Mouse (Mus musculus) stomach, embryonic 16.5 days (tissue): ENCODE measurements at regions not wholly inside any gene's neighbourhood (a gene's known extent, or its start where the extent isn't known, plus 50 kb on each side); places are given as distances from the start of the nearest gene placed in this dataset.

Source experiments
- ATAC-seq: fragments of 200-750 bp; cut with Nextera tagmentation; 2 replicates; pipeline ENCODE4 v1.8.0; 2017; ENCODE audit warnings: moderate number of reproducible peaks, moderate TSS enrichment; ENCODE audit not compliant: insufficient read depth, low FRiP score
- H3K27ac ChIP-seq: fragments of 300-500 bp; sonication (generic); 2 replicates; pipeline ENCODE4 v1.5.1; 2014; ENCODE audit warnings: low read length
- H3K27me3 ChIP-seq: fragments of 300-500 bp; sonication (generic); 2 replicates; pipeline ENCODE4 v1.6.1; 2014; ENCODE audit warnings: low read length, control low read depth, mixed read lengths; ENCODE audit not compliant: control insufficient read depth, insufficient read depth
- H3K36me3 ChIP-seq: fragments of 300-500 bp; sonication (generic); 2 replicates; pipeline ENCODE4 v1.6.1; 2014; ENCODE audit warnings: low read length; ENCODE audit not compliant: control insufficient read depth, insufficient read depth
- H3K4me1 ChIP-seq: fragments of 300-500 bp; sonication (generic); 2 replicates; pipeline ENCODE4 v1.6.1; 2014; ENCODE audit warnings: low read length, control low read depth, mixed read lengths; ENCODE audit not compliant: control insufficient read depth, insufficient read depth
- H3K4me2 ChIP-seq: fragments of 300-500 bp; sonication (generic); 2 replicates; pipeline ENCODE4 v1.6.1; 2014; ENCODE audit warnings: low read depth, low read length, mixed read lengths
- H3K4me3 ChIP-seq: fragments of 300-500 bp; sonication (generic); replicated peaks from 2 replicates; pipeline ENCODE4 v1.5.1; 2014; ENCODE audit warnings: mild to moderate bottlenecking, low read length
- H3K9ac ChIP-seq: fragments of 300-500 bp; sonication (generic); 2 replicates; pipeline ENCODE4 v1.6.1; 2014; ENCODE audit warnings: low read length
- H3K9me3 ChIP-seq: fragments of 300-500 bp; sonication (generic); replicated peaks from 2 replicates; pipeline ENCODE4 v1.6.1; 2016; ENCODE audit warnings: low read length, control low read depth; ENCODE audit not compliant: control insufficient read depth
- WGBS: fragments of 180-500 bp; shearing (Covaris S2); extraction: QIAGEN DNeasy Blood & Tissue Kit; methylation state at CpG from one replicate; pipeline ENCODE4 v1.1.7; 2014; 5-methylcytosine and 5-hydroxymethylcytosine counted together

DNA sequence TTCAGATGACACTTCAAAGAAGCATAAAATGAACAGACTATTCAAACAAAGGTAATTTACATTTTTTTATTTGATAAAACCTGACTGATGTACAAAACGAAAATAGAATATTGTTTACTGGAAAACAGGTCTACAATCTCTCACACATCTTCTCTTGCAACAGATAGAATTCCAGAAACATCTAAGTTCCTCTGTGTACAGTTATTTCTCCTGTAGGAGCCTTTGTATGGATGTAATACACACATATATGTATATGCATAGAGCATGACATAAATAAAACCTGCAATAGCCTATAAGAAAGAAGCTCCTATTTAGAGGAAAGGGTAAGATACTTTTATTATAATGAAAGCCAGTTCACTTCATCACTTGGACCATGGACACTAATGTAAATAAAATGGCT, 230.8 kb downstream of the Mef2c start:
- WGBS, result 15% methylated on average over 1 of the region's 1 CpGs
- Histone ChIP-seq H3K4me1 (0 out of 2 replicates have a peak, but pooled peaks cover 8% of the 10 kb centered on the region), H3K4me3 (no peak overlapping the region), H3K9me3 (no peaks in the 10 kb centered on the region), H3K9ac (no peak overlapping the region), H3K27ac (no peak overlapping the region), H3K27me3 (peaks cover 65% of the 10 kb centered on the region), H3K36me3 (no peaks in the 10 kb centered on the region), H3K4me2 (no peak overlapping the region)
- no peak for ATAC-seq

DNA sequence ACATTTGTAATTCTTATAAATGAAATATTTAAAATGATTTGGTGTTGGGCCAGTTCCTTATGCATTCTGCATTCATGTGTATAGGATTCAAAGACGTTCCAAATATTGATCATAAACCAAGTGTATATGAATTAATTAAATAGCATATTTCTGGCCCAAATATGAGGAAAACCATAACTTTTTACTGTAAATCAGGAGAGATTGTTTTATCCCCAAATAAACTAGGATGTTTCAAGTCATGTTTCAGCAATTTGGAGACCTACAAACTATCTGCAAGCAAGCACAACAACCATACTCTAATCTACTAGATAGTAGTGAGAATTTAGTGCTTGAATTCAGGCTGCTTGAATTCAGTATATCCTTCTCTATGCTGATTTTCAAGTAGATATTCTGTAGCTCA, 231.3 kb downstream of the Mef2c start:
- peaks cover 66% of the 10 kb centered on the region for H3K27me3 ChIP-seq

DNA sequence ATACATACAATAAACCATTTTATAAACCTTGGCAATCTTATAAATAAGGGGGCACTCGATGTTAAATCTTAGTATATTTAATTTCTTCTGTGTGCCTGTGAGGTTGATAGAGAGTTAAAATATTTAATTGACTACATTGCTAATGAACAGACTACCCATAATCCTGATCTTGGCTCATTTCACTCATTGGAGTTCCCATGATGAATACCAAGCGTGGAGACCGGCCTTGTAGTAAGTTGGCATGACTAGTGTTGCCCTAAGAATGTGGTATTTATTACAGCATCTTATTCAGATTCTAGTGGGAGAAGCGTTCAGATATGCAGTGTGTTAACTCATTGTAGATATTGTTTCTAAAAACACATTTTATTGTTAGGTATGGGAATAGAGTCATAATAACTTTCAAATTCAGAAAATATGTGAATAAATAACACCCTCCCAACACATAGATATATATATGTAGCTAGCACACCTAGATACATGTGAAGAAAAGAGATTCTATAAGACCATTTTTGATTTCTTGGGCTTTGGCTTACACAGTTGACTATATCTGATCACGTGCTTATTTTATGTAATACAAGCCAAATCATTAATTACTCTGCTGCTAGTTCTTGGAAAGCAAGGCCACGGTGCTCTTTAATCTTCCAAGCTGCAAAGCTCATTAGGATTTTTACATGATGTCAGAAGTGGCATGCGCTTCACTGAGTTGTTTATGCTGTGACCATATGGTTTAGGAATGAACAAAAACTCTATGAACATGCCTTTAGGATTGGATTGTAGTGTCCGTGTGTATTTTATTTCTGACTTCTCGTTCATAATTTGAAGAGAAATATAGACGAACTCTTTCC, 232.0 kb downstream of the Mef2c start:
- Histone ChIP-seq H3K4me1 (0 out of 2 replicates have a peak, but pooled peaks cover 5% of the 10 kb centered on the region), H3K27me3 (peaks cover 61% of the 10 kb centered on the region), H3K4me3 (no peak overlapping the region), H3K9ac (no peak overlapping the region), H3K36me3 (no peaks in the 10 kb centered on the region), H3K4me2 (no peak overlapping the region), H3K27ac (no peak overlapping the region), H3K9me3 (no peaks in the 10 kb centered on the region)
- ATAC-seq, result no peak
- WGBS, result 50% methylated on average over 10 of the region's 10 CpGs

More for the DNA sequence above, 231.3 kb downstream of the Mef2c start:
- Histone ChIP-seq H3K27ac (no peak overlapping the region), H3K9me3 (no peaks in the 10 kb centered on the region), H3K9ac (no peak overlapping the region), H3K4me3 (no peak overlapping the region), H3K4me1 (0 out of 2 replicates have a peak, but pooled peaks cover 8% of the 10 kb centered on the region), H3K36me3 (no peaks in the 10 kb centered on the region), H3K4me2 (no peak overlapping the region)
- WGBS, result 39% methylated on average over 1 of the region's 1 CpGs
- ATAC-seq, result no peak

DNA sequence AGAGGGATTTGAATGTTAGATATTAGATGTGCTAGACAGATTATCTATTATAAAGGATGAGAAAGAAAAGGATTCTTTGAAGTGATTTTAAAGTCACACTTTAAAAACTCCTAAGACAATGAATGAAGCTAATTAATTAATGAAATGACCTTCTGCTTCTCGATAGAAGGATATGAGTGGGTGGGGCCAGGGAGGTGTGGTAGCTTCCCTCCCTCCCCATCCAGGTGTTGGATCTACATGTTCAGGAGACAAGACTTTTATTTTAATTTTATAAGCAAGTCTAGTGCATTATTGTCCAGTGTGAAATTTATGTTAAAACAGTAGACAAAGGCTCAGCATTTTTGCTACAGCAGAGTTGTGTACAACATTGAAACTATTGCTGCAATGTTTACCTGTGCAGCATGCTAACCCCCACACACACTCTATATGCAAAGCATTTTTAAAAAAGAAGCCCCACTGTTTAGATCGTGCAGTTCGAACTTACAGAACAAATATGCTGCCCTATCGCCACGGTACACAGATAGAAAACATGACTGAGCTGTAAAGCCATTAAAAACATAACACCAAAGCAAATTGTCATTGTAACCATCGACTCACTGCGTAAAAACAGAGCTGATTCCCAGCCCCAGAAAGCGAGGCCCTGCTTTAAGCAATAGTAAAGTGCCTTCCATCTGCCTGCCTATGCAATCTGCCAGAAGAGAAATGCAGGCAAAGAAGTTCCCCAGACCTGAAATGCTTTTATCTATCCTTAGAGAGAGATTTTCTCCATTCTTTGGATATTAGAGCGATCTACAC, 233.4 kb downstream of the Mef2c start:
- Histone ChIP-seq H3K4me2 (no peak overlapping the region), H3K27me3 (peaks cover 56% of the 10 kb centered on the region), H3K9me3 (no peaks in the 10 kb centered on the region), H3K4me3 (no peak overlapping the region), H3K4me1 (no peaks in the 10 kb centered on the region), H3K27ac (no peak overlapping the region), H3K36me3 (no peaks in the 10 kb centered on the region), H3K9ac (no peak overlapping the region)
- 7% methylated on average over 9 of the region's 9 CpGs for WGBS
- no peak for ATAC-seq

GRCm38 (mm10) chr13:83737826-83738527, 234.1 kb downstream of the Mef2c start:
- H3K4me2 ChIP-seq, result 0 out of 2 replicates have a peak overlapping the region, but pooled peaks have one; percentile 30
- no peaks in the 10 kb centered on the region for H3K36me3 ChIP-seq
- no peak overlapping the region for H3K27ac ChIP-seq
- no peak overlapping the region for H3K9ac ChIP-seq
- WGBS, result 2% methylated on average over 27 of the region's 27 CpGs
- H3K4me3 ChIP-seq, result no peak overlapping the region; the same call in 1 of the 2 replicates
- no peaks in the 10 kb centered on the region for H3K9me3 ChIP-seq
- H3K27me3 ChIP-seq, result peaks cover 49% of the 10 kb centered on the region
- ATAC-seq, result no peak
- H3K4me1 ChIP-seq, result no peaks in the 10 kb centered on the region

- WGBS, result 5% methylated on average over 12 of the region's 12 CpGs
- Histone ChIP-seq H3K9ac (no peak overlapping the region), H3K4me2 (peak overlapping the region; percentile 30), H3K27ac (no peak overlapping the region), H3K4me1 (no peaks in the 10 kb centered on the region), H3K4me3 (peak overlapping the region; percentile 27), H3K27me3 (peaks cover 45% of the 10 kb centered on the region), H3K36me3 (no peaks in the 10 kb centered on the region), H3K9me3 (no peaks in the 10 kb centered on the region)
- ATAC-seq, result no peak
Measured at GRCm38 (mm10) chr13:83738528-83738981, 234.7 kb downstream of the Mef2c start.

DNA sequence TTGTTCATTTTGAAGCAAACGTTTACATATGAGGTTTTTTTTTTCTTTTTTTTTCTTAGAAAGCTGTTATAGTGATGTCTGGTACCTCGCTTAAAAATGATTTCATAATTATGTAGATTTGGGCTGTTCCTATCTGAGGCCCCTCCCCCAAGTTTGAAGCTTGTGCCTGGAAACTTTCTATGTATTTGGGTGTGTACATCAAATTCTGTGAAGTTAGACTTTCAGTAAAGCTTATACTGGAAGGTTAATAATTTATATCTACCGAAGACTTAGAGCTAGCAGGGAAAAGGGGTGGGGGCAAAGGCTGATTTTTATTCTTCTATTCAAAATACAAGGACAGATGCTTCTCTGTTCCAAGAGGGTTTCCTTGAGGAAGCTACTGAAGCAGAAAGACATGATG, 235.3 kb downstream of the Mef2c start:
- no peak for ATAC-seq
- H3K4me1 ChIP-seq, result no peaks in the 10 kb centered on the region
- peak overlapping the region; percentile 27 for H3K4me3 ChIP-seq
- H3K27ac ChIP-seq, result no peak overlapping the region
- H3K27me3 ChIP-seq, result peaks cover 40% of the 10 kb centered on the region
- H3K36me3 ChIP-seq, result no peaks in the 10 kb centered on the region
- 0 out of 2 replicates have a peak overlapping the region, but pooled peaks have one; percentile 2 for H3K4me2 ChIP-seq
- WGBS, result 8% methylated on average over 3 of the region's 3 CpGs
- no peaks in the 10 kb centered on the region for H3K9me3 ChIP-seq
- no peak overlapping the region for H3K9ac ChIP-seq

DNA sequence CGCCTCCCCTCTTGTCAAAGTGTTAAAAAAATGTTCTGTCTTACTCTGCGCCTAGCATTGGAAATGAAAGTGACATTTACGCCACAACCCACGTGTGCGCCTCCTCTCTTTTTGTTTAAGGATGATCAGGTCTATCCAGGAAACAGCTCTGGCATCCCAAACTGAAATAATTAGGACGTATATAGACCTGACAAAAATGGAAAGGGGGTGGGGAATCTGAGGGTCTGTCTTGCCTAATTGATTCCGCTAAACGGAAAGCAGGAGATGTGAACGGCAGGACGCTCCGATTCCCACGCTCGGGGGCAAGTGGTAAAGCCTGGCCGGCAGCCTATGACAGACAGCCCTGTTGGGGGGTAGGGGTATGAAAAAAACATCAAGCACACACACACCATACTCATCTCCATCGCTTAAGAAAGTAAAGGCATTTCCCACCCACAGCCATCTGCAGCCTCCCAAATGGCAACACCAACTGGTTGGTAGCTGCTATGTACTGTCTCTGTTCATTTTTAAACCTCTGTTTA, 235.8 kb downstream of the Mef2c start:
- H3K27me3 ChIP-seq, result peaks cover 42% of the 10 kb centered on the region
- no peaks in the 10 kb centered on the region for H3K4me1 ChIP-seq
- no peaks in the 10 kb centered on the region for H3K9me3 ChIP-seq
- H3K27ac ChIP-seq, result no peak overlapping the region
- 5% methylated on average over 15 of the region's 15 CpGs for WGBS
- H3K9ac ChIP-seq, result no peak overlapping the region
- no peaks in the 10 kb centered on the region for H3K36me3 ChIP-seq
- 0 out of 2 replicates have a peak overlapping the region, but pooled peaks have one; percentile 2 for H3K4me2 ChIP-seq
- ATAC-seq, result no peak
- 0 out of 2 replicates have a peak overlapping the region, but pooled peaks have one; percentile 6 for H3K4me3 ChIP-seq
